Mouse (Mus musculus): ENCODE results near the gene H2-T23. TPM values are rescaled to one million over a fixed set of nuclear protein-coding genes. Genes with fewer than 3 reads are reported as not detected.

The H2-T23 gene
- polyA plus RNA-seq, 1 experiment, result 457 TPM

DNA sequence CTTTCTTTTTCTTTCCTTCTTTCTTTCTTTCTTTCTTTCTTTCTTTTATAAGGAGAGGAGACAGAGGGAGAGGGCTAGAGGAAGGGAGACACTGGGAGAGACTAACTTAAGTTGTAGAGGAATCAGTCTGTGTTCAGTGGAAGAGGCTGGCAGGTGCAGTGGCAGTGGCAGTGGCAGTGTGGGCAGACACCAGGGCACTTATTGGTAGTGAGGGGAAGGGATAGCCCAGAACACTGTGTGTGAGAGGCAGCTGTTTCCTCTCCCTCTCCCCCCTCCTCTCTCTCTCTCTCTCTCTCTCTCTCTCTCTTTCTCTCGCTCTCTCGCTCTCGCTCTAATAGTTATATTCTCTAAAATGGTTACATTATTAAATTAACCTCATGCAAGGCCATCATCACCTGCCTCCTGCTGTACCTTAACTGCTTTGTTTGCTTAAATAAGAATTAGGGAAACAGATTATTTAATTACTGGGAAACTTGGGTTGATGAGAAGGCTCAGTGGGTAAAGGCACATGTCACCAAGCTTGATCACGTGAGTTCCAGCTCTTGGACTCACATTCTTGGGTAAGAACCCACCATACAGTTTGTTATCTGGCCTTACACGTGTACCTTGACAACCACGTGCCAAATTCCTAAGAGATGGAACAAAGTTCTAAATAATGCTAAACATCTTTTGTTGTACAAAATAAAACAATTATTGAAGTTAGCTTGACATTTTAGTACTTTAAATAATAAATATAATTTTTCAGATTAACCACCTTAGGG is 33.9 kb downstream of the H2-T23 start:
- Histone ChIP-seq H3K36me3 (ENCODE audit: control insufficient read depth, insufficient read depth, low read length) (no peaks in the 10 kb centered on the region), H3K4me1 (replicated peaks; ENCODE audit: control insufficient read depth, insufficient read depth, low read length) (peaks cover 31% of the 10 kb centered on the region), H3K27ac (ENCODE audit: control insufficient read depth, insufficient read depth, low read length) (peak overlapping the region; percentile 59), H3K4me3 (ENCODE audit: control insufficient read depth, insufficient read depth, low read length) (peak overlapping the region; percentile 2; the same call in 1 of the 2 replicates), H3K27me3 (ENCODE audit: control insufficient read depth, insufficient read depth, low read length) (no peaks in the 10 kb centered on the region)
- peak; percentile 30 for DNase-seq
- WGBS, result under 1% methylated on average over 6 of the region's 6 CpGs
- TF ChIP-seq POLR2A (IDR thresholded peaks at IDR 0.05; ENCODE audit: control insufficient read depth, extremely low read depth, insufficient read depth, low read length, poor library complexity), result no peak

DNA sequence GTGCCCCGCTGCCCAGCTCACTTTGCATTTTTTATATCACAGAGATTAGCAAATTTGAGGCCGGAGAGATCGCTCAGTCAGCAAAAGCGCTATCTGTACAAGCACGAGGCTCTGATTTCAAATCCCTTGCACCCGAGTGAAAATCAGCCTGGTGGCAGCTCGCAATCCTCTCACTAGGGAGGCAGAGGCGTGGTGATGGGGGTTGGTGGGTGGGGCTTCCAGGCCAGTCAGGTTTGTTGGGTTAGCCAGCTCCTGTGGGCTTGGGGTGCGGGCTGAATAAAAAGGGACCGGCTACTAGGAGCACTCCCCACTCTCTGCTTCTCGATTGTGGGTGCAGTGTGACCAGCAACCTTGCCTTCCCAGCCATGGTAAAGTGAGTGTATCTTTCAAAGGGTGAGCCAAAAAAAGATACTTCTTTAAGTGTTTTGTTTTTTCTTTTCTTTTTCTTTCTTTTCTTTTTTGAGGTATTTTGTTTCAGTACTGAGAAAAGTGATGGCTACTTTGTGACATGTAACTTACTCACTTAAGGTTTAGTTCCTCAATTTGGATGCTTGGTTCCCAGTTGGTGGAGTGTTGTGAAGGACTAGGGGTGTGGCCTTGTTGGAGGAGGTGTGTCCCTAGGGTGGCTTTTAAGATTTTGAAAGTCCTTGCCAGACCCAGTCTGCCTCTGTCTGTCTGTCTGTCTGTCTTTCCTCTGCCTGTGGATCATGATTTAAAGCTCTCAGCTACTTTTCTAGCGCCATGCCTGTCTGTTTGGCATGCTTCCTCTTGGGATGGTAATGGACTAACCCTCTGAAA is 34.7 kb downstream of the H2-T23 start:
- Histone ChIP-seq H3K36me3 (ENCODE audit: control insufficient read depth, insufficient read depth, low read length) (no peaks in the 10 kb centered on the region), H3K4me3 (ENCODE audit: control insufficient read depth, insufficient read depth, low read length) (0 out of 2 replicates have a peak overlapping the region, but pooled peaks have one; percentile 3), H3K27me3 (ENCODE audit: control insufficient read depth, insufficient read depth, low read length) (no peaks in the 10 kb centered on the region), H3K4me1 (replicated peaks; ENCODE audit: control insufficient read depth, insufficient read depth, low read length) (peaks cover 29% of the 10 kb centered on the region), H3K27ac (ENCODE audit: control insufficient read depth, insufficient read depth, low read length) (peak overlapping the region; percentile 59)
- TF ChIP-seq POLR2A (IDR thresholded peaks at IDR 0.05; ENCODE audit: control insufficient read depth, extremely low read depth, insufficient read depth, low read length, poor library complexity), result no peak
- no peak for TF ChIP-seq CTCF (IDR thresholded peaks at IDR 0.05; ENCODE audit: borderline replicate concordance, control insufficient read depth, extremely low read depth, insufficient read depth, low read length, poor library complexity)
- 22% methylated on average over 12 of the region's 12 CpGs for WGBS
- peak; percentile 56 for DNase-seq

DNA sequence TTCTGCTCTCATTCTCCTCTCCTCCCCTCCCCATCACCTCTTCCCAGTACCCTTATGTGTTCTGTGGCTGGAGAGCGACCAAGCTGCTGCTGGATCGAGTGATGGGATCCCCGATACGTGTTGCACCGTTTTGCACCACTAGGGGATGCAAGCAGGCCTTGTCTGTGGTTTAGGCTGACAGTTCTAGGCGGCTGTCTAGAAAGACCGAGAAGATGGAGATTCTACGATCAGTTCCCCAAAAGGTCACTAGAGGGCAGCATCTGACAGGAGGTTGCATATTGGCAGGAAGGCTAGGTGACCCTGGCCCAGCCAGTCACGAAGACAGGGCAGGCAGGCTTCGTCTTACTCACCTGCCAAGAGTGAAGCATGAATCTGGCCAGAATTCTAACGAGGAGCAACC is 35.7 kb downstream of the H2-T23 start:
- under 1% methylated on average over 11 of the region's 11 CpGs for WGBS
- TF ChIP-seq POLR2A (IDR thresholded peaks at IDR 0.05; ENCODE audit: control insufficient read depth, extremely low read depth, insufficient read depth, low read length, poor library complexity), result no peak
- peak; percentile 79; the same call in 1 of the 2 replicates for TF ChIP-seq CTCF (IDR thresholded peaks at IDR 0.05; ENCODE audit: borderline replicate concordance, control insufficient read depth, extremely low read depth, insufficient read depth, low read length, poor library complexity)
- Histone ChIP-seq H3K27me3 (ENCODE audit: control insufficient read depth, insufficient read depth, low read length) (no peaks in the 10 kb centered on the region), H3K4me3 (ENCODE audit: control insufficient read depth, insufficient read depth, low read length) (no peak overlapping the region), H3K27ac (ENCODE audit: control insufficient read depth, insufficient read depth, low read length) (no peak overlapping the region), H3K4me1 (replicated peaks; ENCODE audit: control insufficient read depth, insufficient read depth, low read length) (peaks cover 25% of the 10 kb centered on the region), H3K36me3 (ENCODE audit: control insufficient read depth, insufficient read depth, low read length) (no peaks in the 10 kb centered on the region)
- DNase-seq, result peak; percentile 99

DNA sequence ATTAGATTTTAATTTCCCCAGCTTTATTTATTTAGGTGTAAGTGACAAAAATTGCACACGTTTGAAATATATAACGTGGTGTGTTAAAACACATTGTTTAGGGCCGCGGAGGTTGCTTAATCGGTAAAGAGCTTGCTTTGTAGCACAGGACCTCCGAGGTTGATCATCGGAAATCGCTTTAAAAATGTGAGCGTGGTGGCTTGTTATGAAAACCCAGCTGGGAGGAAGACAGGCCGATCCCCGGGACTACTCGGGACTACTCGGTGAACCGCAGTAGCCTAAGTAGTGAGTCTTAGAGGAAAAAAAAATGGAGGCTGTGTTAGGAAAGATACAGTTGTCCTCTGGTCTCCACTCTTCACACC is 37.8 kb downstream of the H2-T23 start:
- under 1% methylated on average over 14 of the region's 14 CpGs for WGBS
- no peaks in the 10 kb centered on the region for H3K27me3 ChIP-seq (ENCODE audit: control insufficient read depth, insufficient read depth, low read length)
- DNase-seq, result no peak
- peaks cover 12% of the 10 kb centered on the region for H3K4me1 ChIP-seq (replicated peaks; ENCODE audit: control insufficient read depth, insufficient read depth, low read length)
- H3K4me3 ChIP-seq (ENCODE audit: control insufficient read depth, insufficient read depth, low read length), result peak overlapping the region; percentile 54
- no peaks in the 10 kb centered on the region for H3K36me3 ChIP-seq (ENCODE audit: control insufficient read depth, insufficient read depth, low read length)
- TF ChIP-seq CTCF (IDR thresholded peaks at IDR 0.05; ENCODE audit: borderline replicate concordance, control insufficient read depth, extremely low read depth, insufficient read depth, low read length, poor library complexity) (no peak), POLR2A (IDR thresholded peaks at IDR 0.05; ENCODE audit: control insufficient read depth, extremely low read depth, insufficient read depth, low read length, poor library complexity) (no peak)
- peak overlapping the region; percentile 64; the same call in 1 of the 2 replicates for H3K27ac ChIP-seq (ENCODE audit: control insufficient read depth, insufficient read depth, low read length)

DNA sequence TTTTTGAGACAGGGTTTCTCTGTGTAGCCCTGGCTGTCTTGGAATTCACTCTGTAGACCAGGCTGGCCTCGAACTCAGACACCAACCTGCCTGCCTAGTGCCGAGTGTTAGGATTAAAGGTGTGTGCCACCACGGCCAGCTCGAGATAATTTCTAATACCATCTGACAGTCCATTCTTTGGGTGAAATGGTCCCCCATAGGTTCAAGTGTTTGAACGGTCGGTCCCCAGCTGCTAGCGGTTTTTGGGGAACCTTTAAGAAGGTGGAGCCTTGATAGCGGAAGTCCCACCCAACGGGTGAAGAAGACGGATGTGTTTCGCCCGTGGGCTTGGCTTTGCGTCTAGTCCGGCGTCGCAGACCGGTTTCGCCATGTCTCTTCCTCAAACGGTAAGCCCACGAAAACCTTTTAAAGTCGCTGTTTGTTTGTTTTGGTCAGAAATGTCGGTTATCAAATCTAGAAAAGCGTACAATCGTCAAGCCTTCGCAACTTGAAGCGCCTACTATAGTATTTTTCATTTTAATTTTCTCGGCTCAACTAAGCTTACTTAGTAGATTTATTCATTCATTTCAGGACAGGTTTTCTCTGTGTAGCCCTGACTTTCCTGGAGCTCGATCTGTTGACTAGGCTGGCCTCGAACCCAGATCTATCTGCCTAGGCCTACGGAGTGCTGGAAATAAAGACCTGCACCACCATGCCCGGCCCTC is 38.3 kb downstream of the H2-T23 start:
- under 1% methylated on average over 31 of the region's 31 CpGs for WGBS
- peak overlapping the region; percentile 54 for H3K4me3 ChIP-seq (ENCODE audit: control insufficient read depth, insufficient read depth, low read length)
- H3K36me3 ChIP-seq (ENCODE audit: control insufficient read depth, insufficient read depth, low read length), result no peaks in the 10 kb centered on the region; the same call in 1 of the 2 replicates
- peak; percentile 47; the same call in 1 of the 2 replicates for TF ChIP-seq POLR2A (IDR thresholded peaks at IDR 0.05; ENCODE audit: control insufficient read depth, extremely low read depth, insufficient read depth, low read length, poor library complexity)
- no peak for TF ChIP-seq CTCF (IDR thresholded peaks at IDR 0.05; ENCODE audit: borderline replicate concordance, control insufficient read depth, extremely low read depth, insufficient read depth, low read length, poor library complexity)
- peaks cover 11% of the 10 kb centered on the region for H3K4me1 ChIP-seq (replicated peaks; ENCODE audit: control insufficient read depth, insufficient read depth, low read length)
- peak; percentile 79 for DNase-seq
- peak overlapping the region; percentile 64; the same call in 1 of the 2 replicates for H3K27ac ChIP-seq (ENCODE audit: control insufficient read depth, insufficient read depth, low read length)
- H3K27me3 ChIP-seq (ENCODE audit: control insufficient read depth, insufficient read depth, low read length), result no peaks in the 10 kb centered on the region

DNA sequence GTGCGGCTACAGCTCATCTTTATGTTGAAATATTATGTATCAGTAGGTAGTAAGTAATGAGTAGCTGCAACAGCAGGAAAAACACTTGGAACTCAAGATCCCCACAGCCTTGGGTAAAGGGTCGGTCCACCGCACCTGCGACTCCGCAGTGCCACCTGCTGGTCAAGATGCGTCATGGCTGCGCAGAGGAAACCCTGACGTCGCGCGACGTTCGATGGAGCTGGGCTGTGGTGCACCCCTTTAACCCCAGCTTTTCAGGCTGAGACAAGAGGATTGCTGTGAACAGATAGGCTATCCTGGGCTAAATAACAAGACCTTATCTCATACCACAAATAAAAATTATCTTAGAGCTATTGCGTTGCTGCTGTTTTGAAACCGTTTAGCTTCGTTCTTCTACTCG is 39.0 kb downstream of the H2-T23 start:
- no peak overlapping the region for H3K27ac ChIP-seq (ENCODE audit: control insufficient read depth, insufficient read depth, low read length)
- WGBS, result 2% methylated on average over 17 of the region's 17 CpGs
- no peak for TF ChIP-seq POLR2A (IDR thresholded peaks at IDR 0.05; ENCODE audit: control insufficient read depth, extremely low read depth, insufficient read depth, low read length, poor library complexity)
- peak; percentile 98 for TF ChIP-seq CTCF (IDR thresholded peaks at IDR 0.05; ENCODE audit: borderline replicate concordance, control insufficient read depth, extremely low read depth, insufficient read depth, low read length, poor library complexity)
- peaks cover 10% of the 10 kb centered on the region for H3K4me1 ChIP-seq (replicated peaks; ENCODE audit: control insufficient read depth, insufficient read depth, low read length)
- H3K27me3 ChIP-seq (ENCODE audit: control insufficient read depth, insufficient read depth, low read length), result no peaks in the 10 kb centered on the region
- DNase-seq, result peak; percentile 81
- peaks cover 4% of the 10 kb centered on the region; the same call in 1 of the 2 replicates for H3K36me3 ChIP-seq (ENCODE audit: control insufficient read depth, insufficient read depth, low read length)
- H3K4me3 ChIP-seq (ENCODE audit: control insufficient read depth, insufficient read depth, low read length), result no peak overlapping the region
